In the genomic region with DNA sequence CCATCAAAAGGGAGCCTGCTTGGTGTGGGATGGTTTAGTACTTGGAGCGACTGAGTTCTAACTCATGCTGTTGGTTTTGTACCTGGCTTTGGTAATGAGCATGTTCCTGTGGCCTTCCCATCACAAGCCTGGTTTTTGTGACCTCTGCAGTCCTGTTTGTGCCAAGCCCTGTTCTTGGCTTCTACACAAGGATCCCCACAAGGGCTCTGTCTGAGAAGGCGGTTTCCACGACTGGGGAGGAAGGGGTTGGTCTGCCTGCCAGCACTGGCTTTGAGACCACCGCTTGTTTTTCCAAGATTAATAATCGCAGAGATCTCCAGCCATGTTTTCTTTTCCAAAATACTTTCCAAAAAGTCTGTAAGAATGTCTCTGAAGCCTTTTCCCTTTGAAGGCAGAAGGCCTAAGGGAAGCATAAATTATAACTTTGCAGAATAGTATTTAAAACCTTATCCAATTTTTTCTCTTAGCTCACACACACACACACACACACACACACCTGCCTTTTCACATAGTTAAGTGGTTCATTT, we compare ENCODE assay signal across 13 mouse cellular contexts.
DNase-seq lines count a peak whose midpoint lies in the region; ATAC-seq and TF ChIP-seq lines count a peak whose summit lies in the region.
"Had no signal": no experiment of that assay in that cellular context is flagged by ENCODE, and none has a peak within 500 bp of the region (broad histone marks: within the 10 kb centered on the region; RNA-seq: fewer than 3 reads in every experiment).

No protein-coding gene starts in this region.

- WGBS in embryonic facial prominence, embryonic 13.5 days: 69% methylated on average over 5 of the region's 5 CpGs
- 90% methylated on average over 5 of the region's 5 CpGs for WGBS in embryonic facial prominence, embryonic 10.5 days
- WGBS in heart, embryonic 13.5 days: 61% methylated on average over 5 of the region's 5 CpGs
- WGBS in heart, embryonic 10.5 days: 63% methylated on average over 5 of the region's 5 CpGs
- 73% methylated on average over 5 of the region's 5 CpGs for WGBS in limb, embryonic 12.5 days
- WGBS in limb, embryonic 10.5 days: 92% methylated on average over 5 of the region's 5 CpGs
- WGBS in limb, embryonic 14.5 days: 52% methylated on average over 5 of the region's 5 CpGs
- WGBS in stomach, postnatal 0 days: 57% methylated on average over 5 of the region's 5 CpGs

- no peak overlapping the region for H3K4me3 ChIP-seq in embryonic facial prominence, embryonic 13.5 days
- H3K4me3 ChIP-seq in embryonic facial prominence, embryonic 10.5 days: no peak overlapping the region
- no peak overlapping the region for H3K4me3 ChIP-seq in heart, embryonic 13.5 days
- no peak overlapping the region for H3K4me3 ChIP-seq in heart, embryonic 10.5 days
- no peak overlapping the region for H3K4me3 ChIP-seq in limb, embryonic 12.5 days (replicated peaks)
- H3K4me3 ChIP-seq in limb, embryonic 10.5 days: no peak overlapping the region
- no peak overlapping the region for H3K4me3 ChIP-seq in limb, embryonic 14.5 days (replicated peaks; ENCODE audit: low read length)
- no peak overlapping the region for H3K4me3 ChIP-seq in stomach, postnatal 0 days (ENCODE audit: low read depth, low read length)
- H3K4me3 ChIP-seq: neural tube, embryonic 12.5 days had no signal

- H3K27me3 ChIP-seq in embryonic facial prominence, embryonic 13.5 days: no peaks in the 10 kb centered on the region
- H3K27me3 ChIP-seq in embryonic facial prominence, embryonic 10.5 days (replicated peaks; ENCODE audit: low read depth, poor library complexity, severe bottlenecking): no peaks in the 10 kb centered on the region
- no peaks in the 10 kb centered on the region for H3K27me3 ChIP-seq in heart, embryonic 13.5 days (replicated peaks)
- no peaks in the 10 kb centered on the region for H3K27me3 ChIP-seq in heart, embryonic 10.5 days (ENCODE audit: insufficient read depth, poor library complexity, severe bottlenecking)
- H3K27me3 ChIP-seq in limb, embryonic 12.5 days: no peaks in the 10 kb centered on the region
- H3K27me3 ChIP-seq in limb, embryonic 10.5 days (ENCODE audit: low read depth, poor library complexity, severe bottlenecking): no peaks in the 10 kb centered on the region
- H3K27me3 ChIP-seq in limb, embryonic 14.5 days (ENCODE audit: control insufficient read depth, insufficient read depth, low read length): no peaks in the 10 kb centered on the region
- no peaks in the 10 kb centered on the region for H3K27me3 ChIP-seq in stomach, postnatal 0 days (ENCODE audit: control insufficient read depth, insufficient read depth, low read length)
- H3K27me3 ChIP-seq: neural tube, embryonic 12.5 days had no signal

- no peak overlapping the region for H3K4me2 ChIP-seq in embryonic facial prominence, embryonic 13.5 days
- H3K4me2 ChIP-seq in heart, embryonic 13.5 days: no peak overlapping the region
- no peak overlapping the region for H3K4me2 ChIP-seq in limb, embryonic 12.5 days
- H3K4me2 ChIP-seq in limb, embryonic 14.5 days (replicated peaks; ENCODE audit: low read depth, low read length, severe bottlenecking): no peak overlapping the region
- no peak overlapping the region for H3K4me2 ChIP-seq in stomach, postnatal 0 days (replicated peaks; ENCODE audit: low read depth)
- H3K4me2 ChIP-seq: neural tube, embryonic 12.5 days had no signal

- no peaks in the 10 kb centered on the region for H3K36me3 ChIP-seq in embryonic facial prominence, embryonic 13.5 days
- no peaks in the 10 kb centered on the region for H3K36me3 ChIP-seq in embryonic facial prominence, embryonic 10.5 days (replicated peaks)
- no peaks in the 10 kb centered on the region for H3K36me3 ChIP-seq in heart, embryonic 13.5 days
- no peaks in the 10 kb centered on the region for H3K36me3 ChIP-seq in heart, embryonic 10.5 days
- H3K36me3 ChIP-seq in limb, embryonic 12.5 days: no peaks in the 10 kb centered on the region
- H3K36me3 ChIP-seq in limb, embryonic 10.5 days: no peaks in the 10 kb centered on the region
- H3K36me3 ChIP-seq in limb, embryonic 14.5 days (ENCODE audit: control insufficient read depth, insufficient read depth, low read length): no peaks in the 10 kb centered on the region
- H3K36me3 ChIP-seq in stomach, postnatal 0 days (ENCODE audit: control insufficient read depth, insufficient read depth, low read length): no peaks in the 10 kb centered on the region
- H3K36me3 ChIP-seq: neural tube, embryonic 12.5 days had no signal

- H3K9ac ChIP-seq in embryonic facial prominence, embryonic 13.5 days: no peak overlapping the region
- H3K9ac ChIP-seq in heart, embryonic 13.5 days: no peak overlapping the region
- no peak overlapping the region for H3K9ac ChIP-seq in limb, embryonic 12.5 days (replicated peaks)
- no peak overlapping the region for H3K9ac ChIP-seq in limb, embryonic 14.5 days (ENCODE audit: low read depth, low read length, severe bottlenecking)
- no peak overlapping the region for H3K9ac ChIP-seq in stomach, postnatal 0 days (ENCODE audit: low read length)
- H3K9ac ChIP-seq: neural tube, embryonic 12.5 days had no signal

- TF ChIP-seq EP300 in stomach, postnatal 0 days (optimal IDR thresholded peaks at IDR 0.05): no peak

- peak overlapping the region; percentile 70 for H3K27ac ChIP-seq in embryonic facial prominence, embryonic 13.5 days
- no peak overlapping the region for H3K27ac ChIP-seq in embryonic facial prominence, embryonic 10.5 days (replicated peaks)
- peak overlapping the region; percentile 71 for H3K27ac ChIP-seq in heart, embryonic 13.5 days (replicated peaks)
- H3K27ac ChIP-seq in heart, embryonic 10.5 days: no peak overlapping the region
- H3K27ac ChIP-seq in limb, embryonic 12.5 days: peak overlapping the region; percentile 35; the same call in 1 of the 2 replicates
- H3K27ac ChIP-seq in limb, embryonic 10.5 days: no peak overlapping the region
- H3K27ac ChIP-seq in limb, embryonic 14.5 days (replicated peaks; ENCODE audit: low read depth, low read length): peak overlapping the region; percentile 70
- no peak overlapping the region for H3K27ac ChIP-seq in stomach, postnatal 0 days (replicated peaks)
- H3K27ac ChIP-seq: neural tube, embryonic 12.5 days had no signal

- H3K4me1 ChIP-seq in embryonic facial prominence, embryonic 13.5 days: 0 out of 2 replicates have a peak, but pooled peaks cover 9% of the 10 kb centered on the region
- H3K4me1 ChIP-seq in embryonic facial prominence, embryonic 10.5 days: no peaks in the 10 kb centered on the region
- peaks cover 25% of the 10 kb centered on the region for H3K4me1 ChIP-seq in heart, embryonic 13.5 days
- peaks cover 16% of the 10 kb centered on the region for H3K4me1 ChIP-seq in heart, embryonic 10.5 days
- peaks cover 8% of the 10 kb centered on the region for H3K4me1 ChIP-seq in limb, embryonic 12.5 days (replicated peaks)
- no peaks in the 10 kb centered on the region for H3K4me1 ChIP-seq in limb, embryonic 10.5 days
- H3K4me1 ChIP-seq in limb, embryonic 14.5 days (ENCODE audit: control insufficient read depth, insufficient read depth, low read length): peaks cover 13% of the 10 kb centered on the region
- H3K4me1 ChIP-seq in stomach, postnatal 0 days (replicated peaks; ENCODE audit: control insufficient read depth, insufficient read depth): no peaks in the 10 kb centered on the region

- H3K9me3 ChIP-seq in embryonic facial prominence, embryonic 13.5 days: no peaks in the 10 kb centered on the region
- H3K9me3 ChIP-seq in embryonic facial prominence, embryonic 10.5 days: no peaks in the 10 kb centered on the region
- no peaks in the 10 kb centered on the region for H3K9me3 ChIP-seq in heart, embryonic 13.5 days
- no peaks in the 10 kb centered on the region for H3K9me3 ChIP-seq in heart, embryonic 10.5 days
- H3K9me3 ChIP-seq in limb, embryonic 12.5 days: no peaks in the 10 kb centered on the region
- H3K9me3 ChIP-seq in limb, embryonic 10.5 days (replicated peaks): no peaks in the 10 kb centered on the region
- no peaks in the 10 kb centered on the region for H3K9me3 ChIP-seq in limb, embryonic 14.5 days (ENCODE audit: control insufficient read depth, low read length)
- H3K9me3 ChIP-seq in stomach, postnatal 0 days (ENCODE audit: control insufficient read depth, low read length): no peaks in the 10 kb centered on the region
- H3K9me3 ChIP-seq: neural tube, embryonic 12.5 days had no signal

- TF ChIP-seq POLR2A in limb, embryonic 14.5 days (IDR thresholded peaks at IDR 0.05; ENCODE audit: borderline replicate concordance, extremely low read depth, insufficient read depth, insufficient read length): no peak

- no peak for ATAC-seq in embryonic facial prominence, embryonic 13.5 days (ENCODE audit: insufficient number of reproducible peaks, insufficient read depth, low FRiP score, low TSS enrichment, low read depth)
- no peak for ATAC-seq in heart, embryonic 13.5 days (ENCODE audit: extremely low read depth, insufficient number of reproducible peaks, low FRiP score, low TSS enrichment)
- ATAC-seq in limb, embryonic 12.5 days (ENCODE audit: insufficient number of reproducible peaks, insufficient read depth, low FRiP score, low TSS enrichment, low read depth): no peak
- peak; percentile 61 for ATAC-seq in limb, embryonic 14.5 days (ENCODE audit: low FRiP score, low read depth)
- ATAC-seq in stomach, postnatal 0 days (ENCODE audit: low FRiP score, low TSS enrichment): no peak

- no peak for TF ChIP-seq CTCF in stomach, postnatal 0 days (IDR thresholded peaks at IDR 0.05; ENCODE audit: low read depth)

- no peak for DNase-seq in embryonic facial prominence, embryonic 10.5 days (ENCODE audit: low spot score)
- no peak for DNase-seq in heart, embryonic 10.5 days (ENCODE audit: low spot score)
- no peak for DNase-seq in limb, embryonic 10.5 days (ENCODE audit: low spot score)
- DNase-seq in limb, embryonic 14.5 days (ENCODE audit: low spot score): peak; percentile 69
- DNase-seq in stomach, postnatal 0 days (ENCODE audit: low spot score): no peak
- DNase-seq: cerebellum, adult 2 months; embryo, embryonic 11 days; kidney, postnatal 14 days; lung, adult 2 months had no signal

Comparison
In these comparisons a context has a peak if more than half of its experiments do, and no peak if none do; other contexts are left out.
1. H3K27ac ChIP-seq: peak in embryonic facial prominence, embryonic 13.5 days (single experiment), heart, embryonic 13.5 days (single experiment), limb, embryonic 12.5 days (single experiment) and limb, embryonic 14.5 days (single experiment); none in embryonic facial prominence, embryonic 10.5 days (single experiment), heart, embryonic 10.5 days (single experiment), limb, embryonic 10.5 days (single experiment) and stomach, postnatal 0 days (single experiment).